8 mouse cellular contexts compared by ENCODE assay signal in genomic region chr5:101764554-101765347, GRCm38 (mm10). TPM values are rescaled to one million over a fixed set of nuclear protein-coding genes. Genes with fewer than 3 reads are reported as not detected.
DNase-seq lines count a peak whose midpoint lies in the region; ATAC-seq and TF ChIP-seq lines count a peak whose summit lies in the region.

Gene Cds1, plus strand, starts transcription at chr5:101765130.

- H3K27me3 ChIP-seq in forebrain, embryonic 14.5 days (replicated peaks; ENCODE audit: control insufficient read depth, insufficient read depth, low read length), result peaks cover 56% of the 10 kb centered on the region
- H3K27me3 ChIP-seq in heart, postnatal 0 days (ENCODE audit: control insufficient read depth, insufficient read depth, low read length), result peaks cover 58% of the 10 kb centered on the region
- peaks cover 71% of the 10 kb centered on the region for H3K27me3 ChIP-seq in liver, embryonic 16.5 days (ENCODE audit: control insufficient read depth, insufficient read depth, low read depth, low read length)
- peaks cover 78% of the 10 kb centered on the region for H3K27me3 ChIP-seq in neural tube, embryonic 13.5 days
- H3K27me3 ChIP-seq in testis, adult 2 months (ENCODE audit: control insufficient read depth, insufficient read depth, low read length), result no peaks in the 10 kb centered on the region

- no peak within 1 kb of the TSS for H3K27ac ChIP-seq in forebrain, embryonic 14.5 days (ENCODE audit: low read depth, low read length)
- no peak within 1 kb of the TSS for H3K27ac ChIP-seq in heart, postnatal 0 days (ENCODE audit: low read depth)
- no peak within 1 kb of the TSS for H3K27ac ChIP-seq in liver, embryonic 16.5 days (ENCODE audit: low read length)
- no peak within 1 kb of the TSS for H3K27ac ChIP-seq in neural tube, embryonic 13.5 days (replicated peaks)
- H3K27ac ChIP-seq in testis, adult 2 months (ENCODE audit: control insufficient read depth, insufficient read depth, low read depth, low read length), result peak within 1 kb of the TSS; percentile 84

- DNase-seq in CD4-positive helper T cell, adult 2 months (ENCODE audit: low read depth, low spot score), result peak; percentile 20
- DNase-seq in c-Kit-positive CD71-positive TER-119-positive erythroid progenitor cells, embryonic 14.5 days (ENCODE audit: low spot score), result peak; percentile 12
- DNase-seq in forebrain, embryonic 14.5 days (ENCODE audit: low spot score), result peak; percentile 79
- peak; percentile 27 for DNase-seq in heart, postnatal 0 days (ENCODE audit: low spot score)
- DNase-seq in kidney, postnatal 4 days, result peak; percentile 84 to 90

- WGBS in forebrain, embryonic 14.5 days, result under 1% methylated on average over 45 of the region's 91 CpGs
- WGBS in heart, postnatal 0 days, result under 1% methylated on average over 77 of the region's 91 CpGs
- under 1% methylated on average over 89 of the region's 91 CpGs for WGBS in liver, embryonic 16.5 days (ENCODE audit: insufficient replicate concordance)
- under 1% methylated on average over 88 of the region's 91 CpGs for WGBS in neural tube, embryonic 13.5 days

- TF ChIP-seq CTCF in heart, postnatal 0 days (IDR thresholded peaks at IDR 0.05; ENCODE audit: low read depth), result no peak
- no peak for TF ChIP-seq CTCF in testis, adult 2 months (IDR thresholded peaks at IDR 0.05; ENCODE audit: control insufficient read depth, insufficient read depth, insufficient replicate concordance, low read depth, low read length)

- no peak for TF ChIP-seq EP300 in heart, postnatal 0 days (IDR thresholded peaks at IDR 0.05; ENCODE audit: low read depth)

- TF ChIP-seq POLR2A in testis, adult 2 months (IDR thresholded peaks at IDR 0.05; ENCODE audit: control insufficient read depth, low read depth, low read length), result no peak; the same call in 1 of the 2 replicates

- H3K9me3 ChIP-seq in forebrain, embryonic 14.5 days (replicated peaks; ENCODE audit: control insufficient read depth, low read length), result no peaks in the 10 kb centered on the region
- H3K9me3 ChIP-seq in heart, postnatal 0 days (replicated peaks; ENCODE audit: control insufficient read depth, low read length), result no peaks in the 10 kb centered on the region
- no peaks in the 10 kb centered on the region for H3K9me3 ChIP-seq in liver, embryonic 16.5 days (replicated peaks; ENCODE audit: control insufficient read depth, low read length)
- no peaks in the 10 kb centered on the region for H3K9me3 ChIP-seq in neural tube, embryonic 13.5 days

- H3K9ac ChIP-seq in forebrain, embryonic 14.5 days (ENCODE audit: low read length), result peak within 1 kb of the TSS; percentile 67
- peak within 1 kb of the TSS; percentile 52 for H3K9ac ChIP-seq in heart, postnatal 0 days (replicated peaks; ENCODE audit: low read depth, low read length)
- H3K9ac ChIP-seq in liver, embryonic 16.5 days (ENCODE audit: low read depth, low read length), result peak within 1 kb of the TSS; percentile 24; the same call in 1 of the 2 replicates
- H3K9ac ChIP-seq in neural tube, embryonic 13.5 days, result peak within 1 kb of the TSS; percentile 79

- no peaks in the 10 kb centered on the region; the same call in 1 of the 2 replicates for H3K4me1 ChIP-seq in forebrain, embryonic 14.5 days (ENCODE audit: control insufficient read depth, insufficient read depth, low read length)
- no peaks in the 10 kb centered on the region for H3K4me1 ChIP-seq in heart, postnatal 0 days (ENCODE audit: control insufficient read depth, insufficient read depth)
- H3K4me1 ChIP-seq in liver, embryonic 16.5 days (ENCODE audit: control insufficient read depth, low read depth, low read length), result no peaks in the 10 kb centered on the region
- peaks cover 11% of the 10 kb centered on the region for H3K4me1 ChIP-seq in neural tube, embryonic 13.5 days (replicated peaks)
- peaks cover 11% of the 10 kb centered on the region for H3K4me1 ChIP-seq in testis, adult 2 months (ENCODE audit: control insufficient read depth, insufficient read depth, low read length)

- H3K36me3 ChIP-seq in forebrain, embryonic 14.5 days (ENCODE audit: control insufficient read depth, insufficient read depth, low read length), result no peaks in the 10 kb centered on the region
- no peaks in the 10 kb centered on the region for H3K36me3 ChIP-seq in heart, postnatal 0 days (replicated peaks; ENCODE audit: control insufficient read depth, insufficient read depth, low read length)
- H3K36me3 ChIP-seq in liver, embryonic 16.5 days (ENCODE audit: control insufficient read depth, insufficient read depth), result no peaks in the 10 kb centered on the region
- H3K36me3 ChIP-seq in neural tube, embryonic 13.5 days, result no peaks in the 10 kb centered on the region
- no peaks in the 10 kb centered on the region; the same call in 1 of the 2 replicates for H3K36me3 ChIP-seq in testis, adult 2 months (ENCODE audit: control insufficient read depth, insufficient read depth, low read length)

- H3K4me3 ChIP-seq in forebrain, embryonic 14.5 days (ENCODE audit: low read depth, low read length), result peak within 1 kb of the TSS; percentile 64
- peak within 1 kb of the TSS; percentile 68 for H3K4me3 ChIP-seq in heart, postnatal 0 days (ENCODE audit: low read depth, low read length)
- peak within 1 kb of the TSS; percentile 60 for H3K4me3 ChIP-seq in liver, embryonic 16.5 days (ENCODE audit: low read depth, low read length)
- peak within 1 kb of the TSS; percentile 70 for H3K4me3 ChIP-seq in neural tube, embryonic 13.5 days
- peak within 1 kb of the TSS; percentile 85 for H3K4me3 ChIP-seq in testis, adult 2 months (ENCODE audit: control insufficient read depth, low read depth, low read length)

- H3K4me2 ChIP-seq in forebrain, embryonic 14.5 days (ENCODE audit: low read length), result peak within 1 kb of the TSS; percentile 99
- H3K4me2 ChIP-seq in heart, postnatal 0 days (ENCODE audit: low read depth, low read length), result peak within 1 kb of the TSS; percentile 100
- peak within 1 kb of the TSS; percentile 80 for H3K4me2 ChIP-seq in liver, embryonic 16.5 days (ENCODE audit: low read depth, low read length)
- H3K4me2 ChIP-seq in neural tube, embryonic 13.5 days, result peak within 1 kb of the TSS; percentile 99

- peak; percentile 94 for ATAC-seq in forebrain, embryonic 14.5 days
- ATAC-seq in heart, postnatal 0 days (ENCODE audit: insufficient read depth, low read depth), result peak; percentile 77
- ATAC-seq in liver, embryonic 16.5 days (ENCODE audit: low read depth), result peak; percentile 60
- ATAC-seq in neural tube, embryonic 13.5 days (ENCODE audit: low read depth), result peak; percentile 90

RNA-seq across cellular contexts. Expression of gene Cds1, which starts in this region (rescaled TPM):
- 3.9 and 4.0 TPM in 2 replicates for polyA plus RNA-seq in forebrain, embryonic 14.5 days (2014; fragmentation: Nextera tagmentation; extraction: Ambion mirVana)
- total RNA-seq in heart, postnatal 0 days (2014; rRNA removed; ENCODE audit: low replicate concordance), result 7.0 and 7.1 TPM in 2 replicates
- polyA plus RNA-seq in heart, postnatal 0 days (2015; fragmentation: Nextera tagmentation; extraction: Ambion mirVana), result 0.45 and 0.48 TPM in 2 replicates
- polyA plus RNA-seq in liver, embryonic 16.5 days (2015; fragmentation: Nextera tagmentation; extraction: Ambion mirVana), result 0.28 and 0.44 TPM in 2 replicates
- polyA plus RNA-seq in neural tube, embryonic 13.5 days (2015; fragmentation: Nextera tagmentation; extraction: Ambion mirVana), result 3.1 and 3.8 TPM in 2 replicates
- polyA plus RNA-seq in testis, adult 2 months (2012; rRNA removed), result 195 and 201 TPM in 2 replicates

Comparison
In these comparisons a context has a peak if more than half of its experiments do, and no peak if none do; other contexts are left out.
1. RNA of gene Cds1 (polyA plus RNA-seq): 195 to 201 TPM in testis, adult 2 months; 3.9 to 4.0 TPM in forebrain, embryonic 14.5 days, 3.1 to 3.8 TPM in neural tube, embryonic 13.5 days, 0.45 to 0.48 TPM in heart, postnatal 0 days and 0.28 to 0.44 TPM in liver, embryonic 16.5 days; every median in the first group is over 10 times any median in the second.
2. Peak in ATAC-seq, H3K4me3 ChIP-seq, H3K9ac ChIP-seq and H3K4me2 ChIP-seq in liver, embryonic 16.5 days; RNA of the gene not detected or under 1 TPM.
3. DNase-seq: peak in every context shown above with its lines; median percentile 87 in kidney, postnatal 4 days; 79 in forebrain, embryonic 14.5 days; 27 in heart, postnatal 0 days; 20 in CD4-positive helper T cell, adult 2 months; 12 in c-Kit-positive CD71-positive TER-119-positive erythroid progenitor cells, embryonic 14.5 days.
4. H3K9ac ChIP-seq: peak in every context shown above with its lines; median percentile 79 in neural tube, embryonic 13.5 days; 67 in forebrain, embryonic 14.5 days; 52 in heart, postnatal 0 days; 24 in liver, embryonic 16.5 days.
5. Peak in every context shown above with its lines, with median percentiles within 50 percentile points of each other: ATAC-seq, H3K4me2 ChIP-seq and H3K4me3 ChIP-seq.